Mouse (Mus musculus): Measurements from ENCODE around the gene Srd5a2.

The Srd5a2 gene

GRCm38 (mm10) chr17:73984508-73984907, 63.2 kb downstream of the Srd5a2 start:
- CTCF ChIA-PET, result no interaction called here

- CTCF ChIA-PET, result no interaction called here
These were observed 64.8 kb downstream of the Srd5a2 start for GRCm38 (mm10) chr17:73982871-73983270.

- CTCF ChIA-PET, result no interaction called here
These were observed 71.7 kb downstream of the Srd5a2 start for GRCm38 (mm10) chr17:73976066-73976465.

GRCm38 (mm10) chr17:73972648-73973047, 75.1 kb downstream of the Srd5a2 start:
- CTCF ChIA-PET, result no interaction called here

- CTCF ChIA-PET, result no interaction called here
These were observed 76.4 kb downstream of the Srd5a2 start for GRCm38 (mm10) chr17:73971291-73971690.

- CTCF ChIA-PET, result no interaction called here
These were observed 77.2 kb downstream of the Srd5a2 start for GRCm38 (mm10) chr17:73970361-73971027.

Data from spleen, embryonic (tissue).